Comparison of ENCODE assay signal across 7 mouse cellular contexts in the genomic region with DNA sequence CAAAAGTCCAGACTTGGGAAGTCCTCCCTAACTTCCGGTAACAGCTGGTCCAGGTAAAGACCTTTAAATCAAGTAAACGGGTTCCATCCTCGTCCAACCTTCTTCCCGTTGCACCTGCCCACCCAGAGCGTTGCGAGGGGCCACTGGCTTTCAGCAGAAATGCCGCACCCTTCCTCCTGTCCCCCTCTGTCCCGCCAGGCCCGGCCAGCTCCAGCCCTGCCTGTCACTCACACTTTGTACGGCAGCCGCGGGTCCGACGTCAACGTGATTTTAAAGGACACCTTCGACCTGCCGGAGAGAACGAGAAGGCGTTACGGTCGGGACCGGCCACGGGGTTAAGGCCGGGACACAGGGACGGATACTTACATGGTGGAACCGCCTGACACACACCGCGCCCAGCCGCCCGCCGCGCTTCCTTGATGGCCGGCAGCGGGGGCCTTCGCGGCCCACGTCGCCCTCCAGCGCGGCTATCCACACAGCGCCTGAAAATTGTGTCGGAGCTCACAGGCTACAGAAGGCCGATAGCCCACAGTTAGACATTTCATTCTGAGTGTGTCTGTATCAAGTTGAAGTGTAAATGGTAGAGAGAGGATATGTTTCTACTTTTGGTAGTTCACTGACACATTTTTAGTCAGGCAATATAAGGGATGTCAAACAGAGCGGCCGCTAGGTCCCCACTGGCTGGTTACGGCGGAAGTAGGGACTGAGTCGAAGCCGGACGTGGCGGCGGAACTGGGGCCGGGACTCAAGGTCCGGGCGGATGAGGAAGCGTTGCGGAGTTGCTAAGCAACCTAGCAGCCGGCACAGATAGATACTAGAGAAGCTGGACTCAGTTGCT. TPM values are rescaled to one million over a fixed set of nuclear protein-coding genes. Genes with fewer than 3 reads are reported as not detected.
DNase-seq lines count a peak whose midpoint lies in the region; ATAC-seq lines count a peak whose summit lies in the region.

TSS of gene Ufm1 (minus strand) at position 448 of the 838 bp plus-strand sequence.

- peak; percentile 100 for ATAC-seq in intestine, embryonic 16.5 days
- peak; percentile 99 for ATAC-seq in midbrain, embryonic 11.5 days (ENCODE audit: low FRiP score)

- no peaks in the 10 kb centered on the region for H3K9me3 ChIP-seq in intestine, embryonic 16.5 days (ENCODE audit: control insufficient read depth, low read length)
- no peaks in the 10 kb centered on the region for H3K9me3 ChIP-seq in midbrain, embryonic 11.5 days (ENCODE audit: control insufficient read depth, low read length)

- no peaks in the 10 kb centered on the region for H3K27me3 ChIP-seq in intestine, embryonic 16.5 days (replicated peaks; ENCODE audit: control insufficient read depth, insufficient read depth, low read length)
- no peaks in the 10 kb centered on the region for H3K27me3 ChIP-seq in midbrain, embryonic 11.5 days (ENCODE audit: control insufficient read depth, insufficient read depth, low read length)

- H3K9ac ChIP-seq in intestine, embryonic 16.5 days (ENCODE audit: low read depth, low read length), result peak within 1 kb of the TSS; percentile 80
- H3K9ac ChIP-seq in midbrain, embryonic 11.5 days (ENCODE audit: low read length), result peak within 1 kb of the TSS; percentile 78

- H3K4me3 ChIP-seq in intestine, embryonic 16.5 days (ENCODE audit: low read length), result peak within 1 kb of the TSS; percentile 77
- peak within 1 kb of the TSS; percentile 92 for H3K4me3 ChIP-seq in midbrain, embryonic 11.5 days (ENCODE audit: low read depth, low read length)

- H3K4me2 ChIP-seq in intestine, embryonic 16.5 days (ENCODE audit: low read depth, low read length), result peak within 1 kb of the TSS; percentile 77
- H3K4me2 ChIP-seq in midbrain, embryonic 11.5 days, result peak within 1 kb of the TSS; percentile 73

- 0 out of 2 replicates have a peak within 1 kb of the TSS, but pooled peaks have one; percentile 37 for H3K27ac ChIP-seq in intestine, embryonic 16.5 days (ENCODE audit: low read length)
- H3K27ac ChIP-seq in midbrain, embryonic 11.5 days (ENCODE audit: low read depth, low read length), result no peak within 1 kb of the TSS; the same call in 1 of the 2 replicates

- H3K36me3 ChIP-seq in intestine, embryonic 16.5 days (ENCODE audit: control insufficient read depth, insufficient read depth, low read length), result peaks cover 7% of the 10 kb centered on the region
- H3K36me3 ChIP-seq in midbrain, embryonic 11.5 days (ENCODE audit: control insufficient read depth, insufficient read depth, low read length), result no peaks in the 10 kb centered on the region

- DNase-seq in adrenal gland, adult 8-10 months, result peak; percentile 95
- peak; percentile 90 for DNase-seq in embryo, embryonic 9.5 days (ENCODE audit: extremely low spot score)
- DNase-seq in gastrocnemius, postnatal 4 days (ENCODE audit: low spot score in 2 of 2), result peak; percentile 82 to 93
- peak; percentile 90 to 92 for DNase-seq in left cerebral cortex, postnatal 36 days (ENCODE audit: low spot score in 2 of 2)
- DNase-seq in midbrain, embryonic 11.5 days (ENCODE audit: low spot score, missing footprints), result peak; percentile 99
- peak; percentile 95 for DNase-seq in skeletal muscle tissue, adult 2 months (ENCODE audit: low read depth, low spot score)

- intact Hi-C loops in left cerebral cortex, postnatal 36 days (cut with DNase I), result loop anchor here (5.0 to 10.0 kb wide), 2 partner anchors 291 to 401 kb away; partner anchors contain the start of genes Nhlrc3, Proser1 and Trpc4

- WGBS in intestine, embryonic 16.5 days, result under 1% methylated on average over 58 of the region's 58 CpGs
- WGBS in midbrain, embryonic 11.5 days, result under 1% methylated on average over 58 of the region's 58 CpGs

- peaks cover 8% of the 10 kb centered on the region for H3K4me1 ChIP-seq in intestine, embryonic 16.5 days (ENCODE audit: control insufficient read depth, insufficient read depth, low read length)
- peaks cover 6% of the 10 kb centered on the region for H3K4me1 ChIP-seq in midbrain, embryonic 11.5 days (ENCODE audit: control insufficient read depth, insufficient read depth, low read length)

RNA-seq across cellular contexts. Expression of gene Ufm1, which starts in this region (rescaled TPM):
- total RNA-seq in adrenal gland, adult 8-10 months (2022), result 100 to 1,000 TPM in 1 of 4 experiments, 10 to 100 TPM in 3; 88.3 to 106 (median 96.2) TPM
- total RNA-seq in gastrocnemius, postnatal 4 days (2021), result 10 to 100 TPM; 67.7 to 76.8 TPM
- 127 and 135 TPM in 2 replicates for polyA plus RNA-seq in intestine, embryonic 16.5 days (2015; fragmentation: Nextera tagmentation; extraction: Ambion mirVana)
- 10 to 100 TPM; 69.3 to 76.0 TPM for total RNA-seq in left cerebral cortex, postnatal 36 days (2021)
- 105 and 109 TPM in 2 replicates for polyA plus RNA-seq in midbrain, embryonic 11.5 days (2014; fragmentation: Nextera tagmentation; extraction: Ambion mirVana)
